Mouse (Mus musculus) G1E (cell line): ENCODE data around the gene Lrrc34. TPM values are rescaled to one million over a fixed set of nuclear protein-coding genes. Genes with fewer than 3 reads are reported as not detected.
A peak's percentile ranks its signal among the peaks of the same experiment; 100 is the strongest.

Source experiments
- ATAC-seq: 2 replicates; pipeline ENCODE4 v1.8.0; 2016; ENCODE audit warnings: mild to moderate bottlenecking; ENCODE audit not compliant: insufficient number of reproducible peaks, poor library complexity, low FRiP score, severe bottlenecking; ENCODE audit errors: extremely low read depth
- DNase-seq: peaks from one replicate; pipeline ENCODE4 v3.0.0; 2012; ENCODE audit warnings: low spot score
- H3K27me3 ChIP-seq: 2 replicates; pipeline ENCODE4 v1.6.1; 2012; ENCODE audit warnings: mild to moderate bottlenecking, low read length, inconsistent platforms; ENCODE audit not compliant: insufficient read depth
- H3K36me3 ChIP-seq: replicated peaks from 2 replicates; pipeline ENCODE3; 2012; ENCODE audit warnings: mild to moderate bottlenecking, inconsistent platforms
- H3K4me1 ChIP-seq: 2 replicates; pipeline ENCODE4 v1.6.1; 2012; ENCODE audit warnings: low read depth, low read length, inconsistent platforms, mixed read lengths; ENCODE audit not compliant: insufficient read depth
- H3K4me3 ChIP-seq: 2 replicates; pipeline ENCODE4 v1.5.1; 2012; ENCODE audit warnings: low read depth, mild to moderate bottlenecking, inconsistent platforms, low read length, moderate library complexity, mixed read lengths
- H3K9me3 ChIP-seq: replicated peaks from 2 replicates; pipeline ENCODE4 v1.6.1; 2012; ENCODE audit warnings: inconsistent platforms
- CTCF ChIP-seq: IDR thresholded peaks from 2 replicates; pipeline ENCODE4 v1.5.1; 2012; ENCODE audit warnings: low read depth, low read length, inconsistent platforms, mixed read lengths
- GATA1 ChIP-seq: IDR thresholded peaks from 2 replicates; pipeline ENCODE4 v1.6.1; 2012; ENCODE audit warnings: borderline replicate concordance, low read length, inconsistent platforms, mixed read lengths
- GATA2 ChIP-seq: IDR thresholded peaks from 2 replicates; pipeline ENCODE4 v1.6.1; 2012; ENCODE audit warnings: low read depth, low read length, inconsistent platforms, borderline replicate concordance
- POLR2AphosphoS5 ChIP-seq: IDR thresholded peaks from 2 replicates; pipeline ENCODE4 v1.6.1; 2012; ENCODE audit warnings: low read depth, low read length, inconsistent platforms; ENCODE audit not compliant: insufficient replicate concordance
- TAL1 ChIP-seq: conservative IDR thresholded peaks from 2 replicates; pipeline ENCODE4 v1.6.1; 2012; ENCODE audit warnings: low read depth, low read length, inconsistent platforms, mixed read lengths
- polyA plus RNA-seq: library from polyadenylated mRNA; stranded (reverse); fragments of >175 nt; gene quantifications from 2 replicates; pipeline ENCODE4 v1.2.3, GENCODE M21; 2012
- total RNA-seq, 2 experiments: library from RNA; stranded (forward) in 1 of 2; stranded (reverse) in 1 of 2; fragments of 200-1000 nt in 1 of 2; fragments of >200 nt in 1 of 2; fragmentation: Nextera tagmentation in 1 of 2; gene quantifications; 2 replicates each; pipeline ENCODE4 v1.2.3; 2014 to 2017

Gene Lrrc34
- total and polyA plus RNA-seq, 3 experiments: not detected

GRCm38 (mm10) chr3:30593719-30594485 lies 53.8 kb downstream of the Lrrc34 start:
- ATAC-seq: peak; percentile 52; the same call in 1 of the 2 replicates
- peaks cover 31% of the 10 kb centered on the region for H3K4me1 ChIP-seq
- DNase-seq: no peak
- H3K4me3 ChIP-seq: no peak overlapping the region
- TF ChIP-seq GATA1 (no peak), CTCF (no peak), POLR2AphosphoS5 (no peak), GATA2 (no peak), TAL1 (no peak)
- no peaks in the 10 kb centered on the region for H3K36me3 ChIP-seq
- no peaks in the 10 kb centered on the region for H3K27me3 ChIP-seq
- no peaks in the 10 kb centered on the region for H3K9me3 ChIP-seq

GRCm38 (mm10) chr3:30592418-30592853 lies 55.2 kb downstream of the Lrrc34 start:
- no peak overlapping the region for H3K4me3 ChIP-seq
- DNase-seq (peak; percentile 63), ATAC-seq (0 out of 2 replicates have a peak, but pooled peaks have one; percentile 45)
- H3K27me3 ChIP-seq: no peaks in the 10 kb centered on the region
- peaks cover 31% of the 10 kb centered on the region for H3K4me1 ChIP-seq
- H3K9me3 ChIP-seq: no peaks in the 10 kb centered on the region
- no peaks in the 10 kb centered on the region for H3K36me3 ChIP-seq
- peak; percentile 34; the same call in 1 of the 2 replicates for TF ChIP-seq CTCF
- no peak for TF ChIP-seq GATA1

- H3K4me3 ChIP-seq: no peak overlapping the region
- H3K4me1 ChIP-seq: peaks cover 10% of the 10 kb centered on the region; the same call in 1 of the 2 replicates
- no peaks in the 10 kb centered on the region for H3K27me3 ChIP-seq
- DNase-seq (no peak), ATAC-seq (no peak)
- H3K9me3 ChIP-seq: no peaks in the 10 kb centered on the region
- no peaks in the 10 kb centered on the region for H3K36me3 ChIP-seq
- TF ChIP-seq GATA1 (no peak), POLR2AphosphoS5 (no peak)
Observed at GRCm38 (mm10) chr3:30588865-30589264, 58.8 kb downstream of the Lrrc34 start.

Other genes starting within 250 kb of the Lrrc34 start
- not detected in 2 replicates for gene Mecom, start 99.9 kb downstream of the Lrrc34 start, total RNA-seq (2014; fragmentation: Nextera tagmentation)
- 0.05 and 0.29 TPM in 2 replicates for gene Mecom, start 99.9 kb downstream of the Lrrc34 start, total RNA-seq (2017)
- not detected in 2 replicates for gene Mecom, start 99.9 kb downstream of the Lrrc34 start, polyA plus RNA-seq
- not detected in 2 replicates for gene Actrt3, start 47.9 kb downstream of the Lrrc34 start, total RNA-seq (2014; fragmentation: Nextera tagmentation)
- 0.12 and 0.27 TPM in 2 replicates for gene Actrt3, start 47.9 kb downstream of the Lrrc34 start, total RNA-seq (2017)
- gene Actrt3, start 47.9 kb downstream of the Lrrc34 start, polyA plus RNA-seq: not detected in 2 replicates
- gene Mynn, start 45.8 kb downstream of the Lrrc34 start, total RNA-seq (2014; fragmentation: Nextera tagmentation): 20.1 and 27.3 TPM in 2 replicates
- 28.9 and 31.9 TPM in 2 replicates for gene Mynn, start 45.8 kb downstream of the Lrrc34 start, total RNA-seq (2017)
- 0.56 and 1.0 TPM in 2 replicates for gene Mynn, start 45.8 kb downstream of the Lrrc34 start, polyA plus RNA-seq
- not detected in 2 replicates for gene Lrriq4, start 3.4 kb downstream of the Lrrc34 start, total RNA-seq (2014; fragmentation: Nextera tagmentation)
- 0.11 TPM in 1 of 2 replicates, not detected in the other for gene Lrriq4, start 3.4 kb downstream of the Lrrc34 start, total RNA-seq (2017)
- gene Lrriq4, start 3.4 kb downstream of the Lrrc34 start, polyA plus RNA-seq: not detected in 2 replicates
- gene Lrrc31, start 52.0 kb upstream of the Lrrc34 start, total RNA-seq (2014; fragmentation: Nextera tagmentation): 1.2 TPM in 1 of 2 replicates, not detected in the other
- gene Lrrc31, start 52.0 kb upstream of the Lrrc34 start, total RNA-seq (2017): 1.6 and 1.7 TPM in 2 replicates
- not detected in 2 replicates for gene Lrrc31, start 52.0 kb upstream of the Lrrc34 start, polyA plus RNA-seq
- gene Samd7, start 98.4 kb upstream of the Lrrc34 start, total RNA-seq (2014; fragmentation: Nextera tagmentation): not detected in 2 replicates
- 0.16 TPM in 1 of 2 replicates, not detected in the other for gene Samd7, start 98.4 kb upstream of the Lrrc34 start, total RNA-seq (2017)
- not detected in 2 replicates for gene Samd7, start 98.4 kb upstream of the Lrrc34 start, polyA plus RNA-seq
- 66.2 and 68.0 TPM in 2 replicates for gene Sec62, start 145.0 kb upstream of the Lrrc34 start, total RNA-seq (2014; fragmentation: Nextera tagmentation)
- 88.0 and 108 TPM in 2 replicates for gene Sec62, start 145.0 kb upstream of the Lrrc34 start, total RNA-seq (2017)
- gene Sec62, start 145.0 kb upstream of the Lrrc34 start, polyA plus RNA-seq: 11.1 and 13.5 TPM in 2 replicates
- not detected in 2 replicates for gene Gpr160, start 208.1 kb upstream of the Lrrc34 start, total RNA-seq (2014; fragmentation: Nextera tagmentation)
- 0.12 and 0.33 TPM in 2 replicates for gene Gpr160, start 208.1 kb upstream of the Lrrc34 start, total RNA-seq (2017)
- not detected in 2 replicates for gene Gpr160, start 208.1 kb upstream of the Lrrc34 start, polyA plus RNA-seq